Mouse (Mus musculus) thymus, postnatal 10 days (tissue): ENCODE data around the gene Rmnd5b.
"Not testable (repeated sequence)": the region's sequence is repeated elsewhere in the genome, so short reads cannot be mapped to it uniquely, and the experiment has no call there.

Source experiments
- DNase-seq, 2 experiments: peaks; one replicate each; pipeline ENCODE4 v3.0.0; 2021; ENCODE audit warnings: low spot score in 2 of 2

The Rmnd5b gene

DNA sequence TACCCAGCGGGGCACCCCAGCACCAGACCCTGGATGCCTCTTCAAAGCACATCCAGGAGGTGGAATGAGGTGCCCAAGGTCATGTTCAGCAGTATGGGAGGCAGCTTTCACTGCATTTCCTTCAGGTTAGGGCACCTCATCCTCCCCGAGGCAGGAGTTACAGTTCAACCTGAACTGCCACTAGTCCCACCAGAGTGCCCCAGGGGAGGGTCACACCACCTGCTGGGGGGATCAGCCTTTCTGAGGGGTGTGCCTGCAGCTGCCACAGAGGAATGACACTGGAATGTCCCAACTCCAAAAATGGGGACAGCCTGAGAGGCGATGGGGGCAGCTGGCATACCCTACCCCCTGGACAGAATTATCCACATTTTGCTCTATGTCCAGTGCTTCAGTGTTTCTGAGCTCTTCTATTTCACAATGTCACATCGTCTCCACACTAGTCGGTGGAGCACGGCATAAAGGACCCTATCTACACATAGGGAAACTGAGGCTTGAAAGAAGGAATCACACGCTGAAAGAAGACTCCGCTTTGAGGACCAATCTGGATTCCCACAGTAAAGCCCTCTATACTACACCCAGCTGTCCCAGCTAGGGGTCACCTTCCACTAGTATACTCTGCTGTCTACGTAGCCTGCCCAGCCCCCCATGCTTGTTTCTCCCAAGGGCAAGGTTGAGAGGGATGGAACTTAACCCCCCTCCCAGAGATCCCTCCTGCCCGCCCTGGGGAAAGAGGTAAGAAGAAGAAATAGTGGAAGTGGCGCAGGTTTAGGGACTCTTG lies 13.6 kb upstream of the Rmnd5b start:
- DNase-seq: no peak

DNA sequence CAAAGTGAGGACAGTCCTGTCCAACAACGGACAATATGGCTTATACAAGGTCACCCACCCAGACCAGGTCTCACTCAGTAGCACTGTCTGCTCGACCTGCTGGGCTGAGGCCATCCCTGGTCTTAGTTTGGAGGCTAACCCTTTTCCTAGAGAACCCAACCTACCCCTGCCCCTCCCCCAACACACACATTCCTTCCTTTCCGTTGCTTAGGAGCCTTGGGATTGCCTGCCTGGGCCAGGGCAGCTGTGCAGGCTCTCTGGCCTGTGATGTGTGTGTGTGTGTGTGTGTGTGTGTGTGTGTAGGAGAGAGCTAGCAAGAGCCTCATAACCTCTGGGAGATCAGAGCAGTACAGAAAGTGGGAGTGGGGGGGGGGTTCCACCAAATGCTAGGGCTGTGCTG lies 12.9 kb upstream of the Rmnd5b start:
- DNase-seq: no peak

DNA sequence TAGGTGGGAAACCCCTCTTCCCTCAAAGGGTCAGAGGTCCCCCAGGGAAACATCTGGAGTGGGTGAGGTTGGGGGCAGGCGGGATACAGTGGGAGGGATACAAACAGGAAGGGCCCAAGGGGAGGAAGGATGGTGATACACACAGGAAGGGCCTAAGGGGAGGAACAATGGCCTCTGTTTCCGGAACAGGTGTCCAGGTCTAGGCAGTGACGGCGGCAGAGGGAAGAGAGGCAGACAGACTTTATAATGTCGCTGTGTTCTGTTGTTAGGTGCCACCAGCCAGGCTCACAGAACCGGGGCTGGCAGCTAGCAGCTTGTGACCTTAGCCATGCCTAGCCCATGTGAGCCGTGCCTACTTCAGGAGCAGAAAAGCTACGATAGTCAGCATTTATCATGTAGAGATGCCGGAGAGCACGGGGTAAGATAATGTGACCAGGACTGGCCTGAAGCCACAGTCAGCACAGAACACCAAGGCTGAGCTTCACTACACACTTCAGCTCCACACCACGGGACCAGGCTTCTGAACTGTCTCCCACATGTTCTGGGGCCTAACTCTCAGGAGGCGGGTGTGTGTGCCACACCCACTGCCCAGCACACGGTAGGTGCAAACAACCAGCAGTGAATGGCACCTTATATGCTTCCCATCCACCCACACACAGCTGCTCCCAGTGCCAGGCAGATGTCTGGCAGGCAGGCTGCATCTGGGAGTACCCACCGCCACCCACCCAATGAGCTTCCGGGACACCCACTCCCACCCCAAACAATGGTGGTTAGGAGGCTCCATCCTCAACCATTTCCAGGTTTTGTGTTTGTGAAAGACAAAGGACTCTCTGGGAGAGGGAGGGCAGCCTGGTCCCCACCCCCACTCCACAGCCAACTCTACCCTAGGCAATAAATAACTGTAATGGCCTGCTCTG lies 11.3 kb upstream of the Rmnd5b start:
- DNase-seq: peak; percentile 37 to 38

DNA sequence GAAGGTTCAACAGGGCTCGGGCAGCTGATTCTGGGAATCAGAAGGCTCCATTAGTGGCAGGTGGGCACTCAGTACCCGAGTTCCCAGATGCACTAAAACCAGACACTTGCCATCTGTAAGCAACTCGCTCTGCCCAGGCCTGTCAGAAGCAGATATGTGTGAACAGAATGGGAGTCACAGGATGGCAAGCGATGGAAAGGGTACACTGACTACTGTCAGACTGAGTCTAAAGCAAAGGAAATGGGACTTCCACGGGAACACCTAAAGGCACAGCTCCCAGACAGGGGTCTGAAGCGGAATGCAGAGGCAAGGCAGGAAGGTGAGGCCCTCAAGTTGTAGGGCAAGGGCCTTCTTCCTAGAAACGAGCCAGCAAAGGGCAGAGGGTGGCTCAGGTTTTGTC lies 10.5 kb upstream of the Rmnd5b start:
- no peak for DNase-seq

DNA sequence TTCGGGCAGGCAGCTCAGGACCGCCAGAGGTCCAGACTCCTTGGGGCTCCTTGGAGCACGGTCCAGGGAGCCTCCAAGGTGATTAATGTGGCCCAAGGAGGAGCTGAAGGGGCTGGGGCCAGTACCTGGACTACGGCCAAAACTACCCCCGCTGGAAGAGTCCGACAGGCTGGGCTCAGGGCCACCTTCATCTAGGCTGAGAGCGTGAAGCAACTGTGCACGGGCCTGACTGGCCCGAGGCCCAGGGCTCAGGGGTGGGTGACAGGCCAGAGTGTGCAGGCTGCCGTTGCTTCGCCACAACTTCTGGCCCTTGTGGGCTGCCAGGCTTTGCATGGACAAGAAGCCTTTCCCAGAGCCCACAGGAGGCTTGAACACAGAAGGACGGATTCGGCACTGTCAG lies 9.6 kb upstream of the Rmnd5b start:
- DNase-seq: no peak

DNA sequence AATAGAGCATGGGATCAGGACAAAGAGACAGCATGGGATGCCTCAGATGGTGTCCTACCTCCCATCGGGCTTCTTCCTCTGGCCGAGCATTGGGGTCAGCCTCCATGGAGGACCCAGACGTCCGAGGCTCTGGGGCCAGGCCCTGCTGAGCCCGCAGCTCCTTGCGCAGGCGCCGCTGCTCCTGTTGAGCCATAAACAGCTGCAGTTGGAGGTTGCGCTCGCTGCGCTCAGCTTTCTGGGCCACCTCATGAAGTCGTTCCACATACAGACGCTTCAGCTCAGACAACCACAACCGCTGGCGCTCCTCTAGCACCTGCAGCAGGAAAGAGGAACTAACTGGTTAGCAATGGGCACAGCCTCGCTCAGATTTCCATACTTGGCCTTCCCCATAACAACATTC lies 8.5 kb upstream of the Rmnd5b start:
- DNase-seq: peak; percentile 83 to 88

DNA sequence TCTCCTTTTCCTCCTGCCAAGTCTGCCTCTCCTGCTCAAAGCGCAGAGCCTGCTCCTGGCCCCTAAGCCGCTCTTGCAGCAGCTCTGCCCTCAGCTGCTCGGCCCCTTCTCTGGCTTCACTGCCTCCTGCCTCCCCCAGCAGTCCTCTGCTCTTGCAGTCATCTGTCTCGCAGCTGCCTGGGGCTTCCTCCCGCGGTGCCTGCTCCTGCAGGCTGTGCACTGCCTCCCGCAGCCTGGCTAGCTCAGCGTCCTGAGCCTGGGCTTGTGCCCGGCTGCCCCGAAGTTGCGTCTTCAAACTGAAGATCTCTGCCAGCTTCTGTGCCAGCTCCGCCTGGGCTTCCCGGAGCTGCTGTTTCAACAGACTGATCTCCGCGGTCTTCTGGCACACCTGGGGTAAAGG lies 8.1 kb upstream of the Rmnd5b start:
- DNase-seq: peak; percentile 70 to 74

DNA sequence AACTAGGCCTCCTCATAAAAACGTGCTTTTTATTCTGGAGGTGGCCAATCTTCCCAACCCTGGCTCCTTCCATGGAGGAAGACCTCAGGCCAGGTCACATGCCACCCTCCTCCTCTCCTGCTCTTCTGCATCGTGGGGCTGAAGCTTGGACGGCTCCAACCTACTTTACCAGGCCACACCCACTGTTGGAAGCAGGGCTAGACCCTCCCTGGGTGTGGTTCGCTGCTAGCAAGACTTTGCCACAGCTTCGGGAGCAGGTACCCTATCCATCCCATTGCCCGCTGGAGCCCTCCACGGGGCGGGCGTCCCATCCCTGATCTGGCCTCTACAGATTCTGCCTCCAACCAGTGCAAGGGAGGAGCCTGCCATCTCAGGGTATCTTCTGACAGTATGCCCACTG lies 7.5 kb upstream of the Rmnd5b start:
- peak in 1 of 2 experiments; percentile 33 for DNase-seq

DNA sequence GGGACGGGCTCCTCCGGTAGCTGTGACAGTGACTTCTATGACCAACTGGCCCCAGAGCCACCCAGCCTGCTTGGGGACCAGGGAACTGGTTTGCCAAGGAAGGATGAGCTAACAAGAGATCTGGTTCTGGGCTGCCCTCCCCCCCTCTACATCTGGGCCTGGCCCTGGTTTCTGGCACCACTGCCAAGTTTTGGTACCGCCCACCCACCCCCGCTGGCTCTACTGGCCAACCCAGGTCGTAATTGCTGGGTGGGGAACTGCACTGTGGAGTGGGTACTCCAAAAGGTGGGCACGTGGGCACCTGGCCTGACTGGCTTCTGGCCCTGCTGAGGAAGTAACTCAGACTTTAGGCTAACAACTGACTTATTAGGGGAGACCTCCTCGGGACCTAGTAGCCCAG lies 5.1 kb upstream of the Rmnd5b start:
- no peak for DNase-seq

DNA sequence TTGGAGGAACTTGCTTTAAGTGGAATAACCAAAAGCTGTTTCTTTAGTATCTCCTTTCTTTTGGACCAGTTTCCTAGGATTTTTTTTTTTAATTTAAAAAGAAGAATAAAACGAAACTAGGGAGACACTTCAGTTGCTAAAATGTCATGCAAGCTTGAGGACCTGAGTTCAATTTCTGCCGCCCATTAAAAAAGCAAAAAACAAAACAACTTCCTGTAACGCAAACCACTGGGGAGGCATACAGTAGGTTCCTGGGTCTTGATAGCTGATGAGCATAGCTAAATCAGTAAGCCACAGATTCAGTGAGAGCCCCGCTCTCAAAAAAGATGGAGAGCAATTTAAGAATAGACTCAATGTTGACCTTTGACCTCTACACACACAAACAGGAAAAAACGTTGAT lies 2.8 kb upstream of the Rmnd5b start:
- DNase-seq: no peak

DNA sequence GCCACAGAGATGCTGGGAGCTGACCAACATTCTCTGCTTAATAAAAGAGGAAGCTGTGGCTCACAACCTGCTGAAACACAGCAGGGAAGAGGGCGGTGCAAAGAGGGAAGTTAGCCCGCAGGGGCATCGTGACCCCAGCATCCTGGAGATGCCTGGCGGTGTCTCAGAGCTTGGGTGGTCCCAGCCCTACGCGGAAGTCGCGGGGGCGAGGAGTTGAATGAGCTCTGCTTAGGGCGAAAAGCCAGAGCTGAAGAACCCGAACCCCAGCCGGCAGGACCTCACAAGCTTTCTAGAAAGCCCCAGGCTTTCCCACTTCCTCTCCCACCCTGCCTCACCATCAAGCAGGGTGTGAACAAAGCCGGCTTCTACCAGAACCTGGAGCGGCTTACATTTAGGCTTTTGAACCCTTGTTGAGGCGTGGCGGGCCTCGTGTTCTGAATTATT lies 2.3 kb upstream of the Rmnd5b start:
- peak; percentile 70 for DNase-seq

DNA sequence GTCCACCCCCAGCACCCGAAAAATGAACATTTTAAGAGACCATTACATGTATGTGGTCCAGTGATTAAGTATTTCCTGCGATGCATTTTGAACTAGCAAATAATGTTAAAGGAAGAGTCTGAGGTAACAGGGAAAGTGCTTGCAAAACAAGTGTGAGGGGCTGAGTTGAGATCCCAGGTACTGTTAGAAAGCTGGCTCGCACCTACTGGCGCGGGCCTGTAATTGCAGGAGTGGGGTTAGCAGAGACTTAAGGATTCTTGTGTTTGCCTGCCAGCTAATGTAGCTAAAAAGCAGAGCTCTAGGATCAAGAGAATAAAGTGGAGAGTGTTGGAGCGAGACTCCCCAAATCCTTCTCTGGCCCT lies 608 bp upstream of the Rmnd5b start:
- peak; percentile 76 to 81 for DNase-seq

DNA sequence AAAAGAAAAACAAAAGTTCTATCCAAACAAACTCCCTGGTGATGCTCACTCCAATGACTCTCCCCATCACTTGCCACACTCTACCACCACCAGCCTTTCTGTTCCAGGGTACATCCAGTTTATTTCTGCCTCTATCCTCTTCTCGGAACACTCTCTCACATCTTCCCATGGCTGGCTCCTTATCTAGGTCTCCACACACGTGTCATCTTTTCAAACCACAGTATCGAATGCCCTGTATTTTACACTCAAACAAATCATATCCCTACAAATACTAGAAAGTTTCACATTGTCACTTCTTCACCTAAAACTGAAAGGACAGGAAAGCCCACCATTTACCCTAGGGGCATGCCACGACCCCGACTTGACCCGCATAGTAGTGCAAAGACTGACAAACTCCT lies 570 bp downstream of the Rmnd5b start:
- no peak for DNase-seq

DNA sequence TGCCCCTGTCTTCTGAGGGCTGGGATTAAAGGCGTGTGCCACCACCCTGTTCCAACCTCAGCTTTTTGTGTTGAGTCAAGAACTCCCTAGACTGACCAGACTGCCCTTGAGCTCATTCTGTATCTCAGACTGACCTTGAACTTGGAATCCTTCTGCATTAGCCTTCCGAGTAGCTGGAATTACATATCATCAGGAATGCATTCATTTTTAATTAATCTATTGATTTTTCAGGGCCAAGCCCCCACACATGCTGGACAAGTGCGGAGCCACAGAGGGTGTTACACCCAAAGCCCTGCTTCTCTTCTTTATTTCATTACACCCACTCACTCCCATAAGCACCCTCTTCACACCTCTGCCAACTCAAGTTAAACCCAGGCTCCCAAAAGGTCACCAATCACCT lies 2.0 kb downstream of the Rmnd5b start:
- no peak for DNase-seq

DNA sequence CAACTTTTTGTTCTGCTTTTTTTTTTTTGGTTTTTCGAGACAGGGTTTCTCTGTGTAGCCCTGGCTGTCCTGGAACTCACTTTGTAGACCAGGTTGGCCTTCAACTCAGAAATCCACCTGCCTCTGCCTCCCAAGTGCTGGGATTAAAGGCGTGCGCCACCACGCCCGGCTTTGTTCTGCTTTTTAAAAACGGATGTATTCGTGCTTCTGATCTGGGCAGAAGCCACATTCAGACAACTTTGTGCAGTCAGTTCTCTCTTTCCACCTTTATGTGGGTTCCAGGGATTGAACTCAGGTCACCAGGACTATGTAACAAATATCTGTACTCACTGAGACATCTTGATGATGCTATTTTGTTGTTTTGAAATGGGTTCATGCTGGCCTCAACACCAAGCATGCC lies 2.5 kb downstream of the Rmnd5b start:
- DNase-seq: not testable (repeated sequence)

DNA sequence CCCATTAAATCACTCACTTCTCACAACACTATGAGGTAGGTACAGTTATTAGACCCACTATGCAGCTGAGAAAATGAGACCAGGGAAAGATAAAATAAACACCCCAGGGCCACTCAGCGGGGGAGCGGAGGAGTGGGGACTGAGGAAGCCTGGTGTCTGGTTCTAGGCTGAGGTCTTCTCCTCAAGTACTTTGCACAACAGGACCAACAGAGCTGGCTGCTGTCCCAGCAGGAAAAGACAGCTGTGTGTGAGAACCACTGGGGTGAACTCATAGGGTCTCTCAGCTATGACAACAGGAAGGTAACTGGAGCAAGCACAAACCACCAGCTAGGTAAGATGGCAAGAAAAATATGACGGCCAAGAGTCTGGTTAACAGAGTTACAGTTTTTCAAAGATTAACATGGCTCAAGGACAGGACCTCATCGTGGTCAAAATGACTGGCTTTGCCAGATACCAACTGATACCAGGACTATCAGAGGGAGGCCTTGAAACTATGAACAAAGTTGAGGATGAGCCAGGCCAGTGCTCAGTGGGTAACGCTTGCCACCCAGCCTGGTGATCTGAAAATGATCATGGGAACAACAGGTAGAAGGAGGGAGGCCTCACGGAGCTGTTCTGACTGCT lies 3.5 kb downstream of the Rmnd5b start:
- DNase-seq: no peak

DNA sequence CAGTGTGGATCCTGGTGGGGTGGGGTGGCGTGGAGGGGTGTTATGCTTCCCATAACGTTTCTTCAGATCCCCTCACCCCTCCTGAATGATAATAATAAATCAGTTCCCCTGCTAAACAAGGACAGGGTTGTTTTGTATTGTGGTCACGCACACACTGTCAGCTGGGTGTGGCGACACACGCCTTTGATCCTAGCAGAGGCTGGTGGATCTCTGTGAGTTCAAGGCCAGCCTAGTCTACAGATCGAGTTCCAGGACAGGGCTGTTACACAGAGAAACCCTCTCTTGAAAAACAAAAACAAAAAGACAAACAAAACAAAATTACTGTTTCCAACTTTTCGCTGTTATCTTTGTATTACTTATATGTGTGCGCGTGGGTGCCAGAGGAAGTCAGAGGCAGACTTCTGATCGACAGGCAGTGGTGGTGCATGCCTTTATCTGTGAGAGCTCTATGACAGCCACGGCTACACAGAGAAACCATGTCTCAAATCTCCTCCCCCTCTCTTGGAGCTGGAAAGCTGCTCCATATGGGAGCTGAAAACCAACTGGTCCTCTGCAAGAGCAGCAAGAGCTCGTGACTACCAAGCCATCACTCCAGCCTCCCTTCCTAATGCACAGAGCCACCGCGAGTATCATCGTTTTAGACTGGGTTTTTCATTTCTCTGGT lies 5.9 kb downstream of the Rmnd5b start:
- DNase-seq: no peak

DNA sequence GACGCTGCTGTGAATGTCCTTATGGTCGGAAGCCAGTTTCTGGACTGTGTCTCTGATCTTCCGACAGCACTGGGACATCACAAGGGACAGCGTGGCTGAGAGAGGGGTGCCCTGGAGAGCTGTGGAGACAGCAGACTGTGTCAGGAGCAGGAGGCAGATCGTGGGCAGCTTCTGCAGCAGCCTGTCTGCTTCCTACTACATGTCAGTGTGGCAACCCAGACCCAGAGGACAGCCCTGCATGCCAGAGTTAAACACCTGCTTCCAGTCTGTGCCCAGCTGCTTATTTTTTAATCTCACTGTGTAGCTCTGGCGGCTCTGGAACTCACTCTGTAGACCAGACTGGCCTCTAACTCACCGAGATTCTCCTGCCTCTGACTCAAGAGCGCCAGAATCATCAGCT lies 7.8 kb downstream of the Rmnd5b start:
- DNase-seq: no peak

DNA sequence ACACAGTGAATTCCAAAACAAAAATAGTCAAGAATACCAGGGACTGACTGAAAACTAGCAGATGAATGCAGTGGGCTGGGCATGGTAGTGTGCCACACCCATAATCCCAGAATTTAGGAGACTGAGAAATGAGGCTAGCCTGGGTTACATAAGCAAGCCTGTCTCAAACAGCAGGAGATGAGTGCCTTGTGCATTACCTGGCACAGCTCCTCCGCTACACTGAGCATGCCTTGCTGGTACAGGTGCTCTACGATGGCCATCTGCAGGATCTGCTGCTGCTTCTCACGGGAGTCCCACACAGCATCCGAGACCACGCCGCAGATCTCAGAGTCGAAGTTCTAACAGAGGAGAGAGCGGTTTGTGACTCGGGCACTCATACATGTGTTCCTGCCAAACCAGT lies 8.3 kb downstream of the Rmnd5b start:
- DNase-seq: no peak

DNA sequence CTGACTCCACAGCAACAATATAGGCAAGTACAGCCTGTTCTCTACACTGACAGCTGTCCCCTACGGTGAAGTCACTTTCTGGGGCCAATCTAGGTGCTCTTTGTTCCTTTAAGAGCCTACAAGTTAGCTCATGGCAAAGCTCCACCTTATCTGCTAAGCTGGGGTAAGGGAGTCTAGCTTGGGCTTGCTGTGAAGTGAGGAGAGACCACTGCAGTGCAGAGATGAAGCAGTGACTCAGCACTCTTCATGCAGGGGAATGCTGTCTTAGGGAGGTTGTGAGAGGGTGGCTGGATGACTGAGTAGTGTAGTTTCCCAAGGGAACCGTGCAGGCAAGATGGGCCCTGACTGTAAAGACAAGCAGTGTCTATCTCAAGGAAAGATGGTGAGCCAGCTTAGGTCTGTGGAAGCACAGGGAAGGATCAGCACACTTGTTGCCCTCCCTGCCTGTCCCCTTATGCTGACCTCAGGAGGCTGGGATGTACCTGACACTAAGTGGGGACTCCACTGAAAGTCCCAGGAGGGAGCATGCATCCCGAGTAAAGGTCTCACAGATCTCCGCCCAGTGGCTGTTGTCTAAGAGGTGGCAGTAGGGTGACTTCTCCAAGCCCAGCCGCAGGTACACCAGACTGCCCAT lies 10.4 kb downstream of the Rmnd5b start:
- no peak for DNase-seq

DNA sequence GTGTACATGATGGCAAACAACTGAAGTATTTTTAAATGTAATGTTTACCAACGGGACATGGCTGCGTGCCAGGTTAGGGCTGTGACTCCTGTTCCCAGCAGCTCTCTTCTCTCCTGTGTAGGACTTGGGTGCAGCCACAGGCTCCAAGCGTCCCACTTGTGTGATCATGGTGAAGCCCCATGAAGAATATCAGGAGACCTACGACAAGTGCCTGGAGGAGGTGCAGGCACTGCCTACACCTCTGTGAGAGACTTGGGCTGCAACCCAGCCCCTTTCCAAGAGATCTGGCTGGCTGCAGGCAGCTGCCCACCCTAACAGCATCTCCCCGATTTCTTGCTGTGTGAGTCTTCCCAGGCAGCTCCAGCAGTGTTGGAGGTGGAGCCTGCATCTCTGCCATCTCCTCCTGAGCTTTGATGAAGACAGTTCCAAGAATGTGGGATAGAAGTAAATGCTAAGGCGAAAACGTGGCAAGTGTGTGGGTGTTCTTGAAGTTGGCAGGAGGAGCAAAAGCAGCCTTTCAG lies 12.7 kb downstream of the Rmnd5b start:
- no peak for DNase-seq
